Mouse (Mus musculus) adrenal gland, adult 18-20 months (tissue): ENCODE results near the gene Car9. TPM values are rescaled to one million over a fixed set of nuclear protein-coding genes. Genes with fewer than 3 reads are reported as not detected.
A peak's percentile ranks its signal among the peaks of the same experiment; 100 is the strongest.
"Not testable (repeated sequence)": the region's sequence is repeated elsewhere in the genome, so short reads cannot be mapped to it uniquely, and the experiment has no call there.

Source experiments
- DNase-seq, 2 experiments: peaks; one replicate each; pipeline ENCODE4 v3.0.0; 2021 to 2022; ENCODE audit warnings: low spot score in 2 of 2
- total RNA-seq, 2 experiments: library from RNA; stranded (reverse); gene quantifications; 1 replicate in 1 of 2; 2 replicates in 1 of 2; pipeline ENCODE4 v1.2.3; 2021

Gene Car9
- total RNA-seq, 2 experiments from 2014 or later, result 0.56 to 0.61 TPM

- DNase-seq, result peak; percentile 88 to 91
Measured at GRCm38 (mm10) chr4:43519956-43520355, 13.2 kb downstream of the Car9 start.

DNA sequence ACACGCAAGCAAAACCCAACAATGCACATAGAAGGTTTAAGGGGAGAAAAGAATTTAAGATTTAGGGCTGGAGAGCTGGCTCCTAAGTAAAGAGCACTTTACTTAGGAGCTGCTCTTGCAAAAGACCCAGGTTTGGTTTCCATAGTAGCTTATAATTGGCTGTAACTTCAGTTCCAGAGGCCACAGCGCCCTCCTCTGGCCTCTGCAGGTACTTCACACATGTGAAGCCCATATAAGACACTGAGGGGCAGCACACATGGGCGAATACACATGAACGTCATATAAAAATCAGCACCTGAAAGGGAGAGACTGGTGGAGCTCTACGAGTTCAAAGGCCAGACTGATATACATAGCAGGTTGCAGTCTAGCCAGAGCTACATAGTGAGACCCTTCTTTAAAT is 21.1 kb downstream of the Car9 start:
- no peak for DNase-seq

DNA sequence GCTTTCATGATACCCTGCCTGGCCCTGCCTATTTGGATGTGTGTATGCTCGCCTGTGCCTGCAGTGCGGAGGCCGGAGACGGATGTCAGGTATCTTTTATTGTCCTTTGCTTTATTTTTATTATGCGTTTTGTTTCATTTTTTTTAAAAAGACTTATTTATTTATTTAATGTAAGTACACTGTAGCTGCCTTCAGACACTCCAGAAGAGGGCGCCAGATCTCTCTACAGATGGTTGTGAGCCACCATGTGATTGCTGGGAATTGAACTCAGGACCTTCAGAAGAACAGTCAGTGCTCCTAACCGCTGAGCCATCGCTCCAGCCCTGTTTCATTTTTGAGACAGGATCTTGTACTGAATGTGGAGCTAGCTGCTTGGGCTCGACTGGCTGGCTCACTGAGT is 21.7 kb downstream of the Car9 start:
- no peak for DNase-seq

GRCm38 (mm10) chr4:43530081-43530501 is 23.3 kb downstream of the Car9 start:
- DNase-seq, result no peak

GRCm38 (mm10) chr4:43530581-43530980 is 23.8 kb downstream of the Car9 start:
- DNase-seq, result peak; percentile 78 to 83

DNA sequence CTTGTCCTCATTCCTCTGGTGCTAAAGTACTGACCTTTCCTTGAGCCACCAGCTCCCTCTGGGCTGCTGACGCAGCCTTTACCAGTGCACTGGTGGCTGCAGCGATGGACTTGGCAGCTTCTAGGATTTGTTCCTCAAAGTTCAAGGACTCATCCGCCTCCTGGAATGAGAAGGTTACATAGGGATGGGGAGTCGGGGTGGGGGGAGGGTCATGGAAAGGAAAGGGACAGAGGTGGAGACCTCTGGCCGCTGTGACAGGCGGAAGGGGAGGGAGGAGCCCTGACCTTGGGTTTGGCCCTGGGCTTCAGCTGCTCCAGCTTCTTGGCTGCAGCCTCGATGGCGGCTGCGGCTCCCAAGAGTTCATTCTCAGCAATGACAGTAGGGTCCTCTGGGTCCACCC is 26.5 kb downstream of the Car9 start:
- peak in 1 of 2 experiments; percentile 61 for DNase-seq

DNA sequence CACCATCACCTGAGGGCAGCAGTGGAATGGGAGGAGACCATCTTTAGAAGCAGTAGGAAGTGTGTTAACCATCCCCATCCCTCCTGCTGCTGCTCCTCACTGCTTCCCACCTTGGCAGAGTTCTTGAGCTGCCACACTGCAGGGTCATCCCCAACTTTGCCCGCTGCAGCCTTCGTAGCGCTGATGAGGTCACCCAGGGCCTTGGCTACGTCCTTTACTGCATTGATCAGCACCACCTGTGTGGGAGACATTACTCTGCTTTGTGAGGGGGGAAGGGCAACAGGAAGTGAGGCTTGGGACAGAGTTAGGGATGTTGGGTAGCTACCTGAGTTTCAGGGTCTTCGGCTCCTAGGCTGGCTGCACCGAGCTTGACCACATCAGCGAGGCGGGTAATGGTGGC is 28.9 kb downstream of the Car9 start:
- DNase-seq, result no peak

GRCm38 (mm10) chr4:43536031-43536430 is 29.3 kb downstream of the Car9 start:
- no peak for DNase-seq

DNA sequence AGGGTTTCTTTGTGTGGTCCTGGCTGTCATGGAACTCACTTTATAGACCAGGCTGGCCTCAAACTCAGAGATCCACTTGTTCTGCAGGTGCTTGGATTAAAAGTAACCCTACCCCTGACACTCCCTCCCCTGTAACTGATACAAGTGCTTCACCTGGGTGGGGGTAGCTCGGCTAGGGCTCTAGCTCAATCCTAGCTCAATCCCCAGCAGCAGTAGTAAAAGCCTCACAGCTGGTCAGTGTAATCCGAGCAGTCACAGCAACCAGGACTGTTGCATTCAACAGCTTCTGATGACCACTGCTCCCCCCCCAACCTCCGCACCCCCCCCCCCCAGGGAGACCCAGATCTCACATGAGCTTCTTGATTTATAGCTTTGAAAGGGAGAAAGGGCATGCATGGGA is 35.3 kb downstream of the Car9 start:
- DNase-seq, result no peak

DNA sequence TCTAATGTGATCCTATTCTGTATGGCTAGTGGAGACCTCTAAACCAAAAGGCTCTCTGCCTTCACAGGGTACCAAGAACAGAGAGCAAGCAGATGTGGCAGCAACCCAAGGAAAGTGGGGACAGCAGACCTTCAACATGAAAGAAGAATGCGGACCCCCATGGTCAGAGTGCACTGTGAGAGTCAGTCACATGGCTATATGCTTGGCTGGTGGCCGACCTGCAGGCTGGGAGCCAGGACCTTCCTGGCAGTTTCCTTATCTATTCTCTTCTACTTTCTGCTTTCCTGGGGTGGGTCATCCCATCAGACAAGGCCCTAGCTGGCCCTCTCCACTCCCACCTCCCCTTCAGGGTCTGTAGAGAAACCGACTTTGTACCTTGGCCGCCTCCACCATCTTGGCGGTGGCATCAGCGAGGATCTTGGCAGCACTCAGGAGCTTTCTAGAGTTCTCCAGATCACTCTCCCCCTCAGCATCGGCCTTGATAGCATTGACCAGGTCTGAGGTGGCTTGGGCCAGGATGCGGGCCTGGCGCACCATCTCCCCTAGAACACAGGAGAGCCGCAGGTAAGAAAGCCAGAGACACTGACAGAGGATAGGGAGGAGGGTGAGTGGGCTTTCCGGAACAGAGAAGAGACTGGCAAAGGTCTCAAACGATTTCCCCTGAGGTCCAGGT is 39.7 kb downstream of the Car9 start:
- DNase-seq, result no peak

DNA sequence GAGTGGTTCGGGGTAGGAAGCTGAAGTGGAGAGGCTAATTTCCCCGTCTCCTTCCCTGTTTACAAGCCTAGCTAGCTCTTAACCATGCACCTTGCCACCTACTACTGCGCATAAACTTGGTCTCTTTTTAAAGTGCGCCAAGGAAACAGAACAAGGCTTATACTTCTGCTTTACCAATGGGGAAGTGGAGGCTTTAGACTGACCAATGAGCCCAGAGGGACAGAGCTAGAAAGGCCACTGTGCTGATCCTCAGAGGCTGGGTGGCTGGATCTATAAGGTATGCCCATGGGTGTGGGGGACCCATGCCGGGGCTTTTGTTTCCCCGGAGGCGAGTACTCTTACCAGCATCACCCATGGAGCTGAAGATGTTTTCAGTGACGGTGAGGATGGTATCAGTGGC is 40.4 kb downstream of the Car9 start:
- no peak for DNase-seq

- no peak for DNase-seq
Measured at GRCm38 (mm10) chr4:43549055-43549454, 42.3 kb downstream of the Car9 start.

DNA sequence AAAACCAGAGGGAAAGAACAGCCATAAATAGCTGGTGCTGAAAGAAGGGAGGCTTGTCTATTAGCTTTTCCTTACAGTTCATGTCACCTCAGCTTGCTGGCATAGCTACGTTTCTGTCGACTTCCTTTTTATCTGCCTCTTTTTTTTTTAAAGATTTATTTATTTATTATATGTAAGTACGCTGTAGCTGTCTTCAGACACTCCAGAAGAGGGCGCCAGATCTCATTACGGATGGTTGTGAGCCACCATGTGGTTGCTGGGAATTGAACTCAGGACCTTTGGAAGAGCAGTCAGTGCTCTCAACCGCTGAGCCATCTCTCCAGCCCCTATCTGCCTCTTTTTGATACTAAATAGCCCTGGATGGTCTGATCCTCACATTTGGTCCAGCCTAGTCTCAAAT is 45.1 kb downstream of the Car9 start:
- not testable (repeated sequence) for DNase-seq

- DNase-seq, result no peak
Measured at GRCm38 (mm10) chr4:43552437-43552836, 45.7 kb downstream of the Car9 start.

DNA sequence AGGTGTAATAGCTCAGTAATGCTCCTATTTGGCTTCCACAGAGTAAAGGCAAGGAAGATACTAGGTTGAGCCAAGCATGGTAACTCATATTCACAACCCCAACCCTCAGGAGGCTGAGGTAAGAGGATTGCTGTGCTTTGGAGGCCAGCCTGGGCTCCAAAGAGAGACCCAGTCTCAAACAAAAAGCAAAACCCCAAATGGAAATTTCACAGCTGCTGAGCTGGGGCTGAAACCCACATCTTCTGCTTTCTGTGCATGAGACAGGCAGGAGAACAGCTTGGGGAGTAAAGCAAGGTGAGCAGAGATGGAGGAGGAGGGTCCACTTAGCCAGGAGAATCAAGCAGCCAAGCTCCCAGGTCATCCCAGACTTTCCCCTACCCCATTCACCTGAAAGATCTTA is 47.1 kb downstream of the Car9 start:
- DNase-seq, result no peak

GRCm38 (mm10) chr4:43555926-43556325 is 49.2 kb downstream of the Car9 start:
- no peak for DNase-seq

DNA sequence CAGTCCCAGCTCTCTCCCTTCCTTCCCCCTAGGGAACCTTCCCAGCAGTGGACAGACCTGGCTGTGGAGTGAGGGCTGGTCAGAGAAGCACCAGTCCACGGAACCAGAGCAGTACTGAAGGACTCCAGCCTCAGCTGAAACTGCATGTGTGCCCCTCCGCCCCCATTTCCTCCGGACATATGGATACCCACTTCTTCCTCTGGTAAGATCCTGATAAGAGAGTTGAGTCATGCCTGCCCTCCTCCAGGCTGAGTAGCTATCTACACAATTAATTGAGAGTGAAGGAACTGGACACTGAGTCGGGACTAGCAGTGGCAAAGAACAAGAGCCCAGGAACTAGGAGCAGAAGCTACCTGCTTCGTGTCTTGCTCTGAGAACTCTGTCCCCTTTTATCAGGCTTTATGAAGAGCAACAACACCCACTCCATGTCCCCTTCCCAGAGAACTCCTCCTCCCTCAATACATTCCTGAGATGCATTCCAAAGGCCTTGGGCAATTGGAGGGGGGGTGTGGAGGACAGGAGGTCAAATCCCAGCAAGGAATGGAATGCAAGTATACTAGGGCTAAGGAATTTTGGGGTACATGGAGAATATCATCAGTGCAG is 51.4 kb downstream of the Car9 start:
- DNase-seq, result no peak

DNA sequence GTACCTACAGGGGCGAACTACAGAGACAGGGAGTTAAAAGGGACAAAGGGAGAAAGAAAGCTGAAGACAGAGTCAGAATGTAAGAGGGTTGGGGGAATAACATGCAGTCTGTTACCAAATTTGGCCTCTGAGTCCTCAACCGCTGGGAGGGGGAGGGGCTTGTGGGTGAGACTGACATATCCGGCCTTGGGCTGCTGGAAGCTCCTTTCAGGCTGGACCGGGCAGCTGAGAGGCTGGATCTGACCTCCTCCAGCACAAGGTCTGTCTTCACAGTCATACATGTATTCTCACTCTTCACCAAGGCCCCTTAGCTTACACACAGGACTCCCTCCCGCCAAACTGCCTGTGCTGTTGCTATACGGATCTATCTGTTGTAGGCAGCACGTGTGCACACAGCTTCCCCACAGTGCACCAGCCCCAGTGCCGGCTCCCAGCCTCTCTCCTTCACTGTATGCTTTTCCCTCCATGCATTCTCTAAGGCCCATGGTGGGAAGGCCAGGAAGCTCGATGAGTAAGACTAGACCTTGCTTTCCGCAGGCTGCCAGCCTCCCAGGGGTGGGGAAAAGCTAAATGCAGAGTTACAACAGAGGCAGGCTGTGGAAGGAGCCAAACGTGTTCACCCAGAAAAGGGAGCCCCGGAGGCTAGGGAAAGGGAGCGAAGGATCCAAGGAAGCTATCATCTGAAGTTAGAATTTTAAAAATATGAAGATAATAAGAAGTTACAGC is 52.0 kb downstream of the Car9 start:
- DNase-seq, result peak; percentile 69 to 76

DNA sequence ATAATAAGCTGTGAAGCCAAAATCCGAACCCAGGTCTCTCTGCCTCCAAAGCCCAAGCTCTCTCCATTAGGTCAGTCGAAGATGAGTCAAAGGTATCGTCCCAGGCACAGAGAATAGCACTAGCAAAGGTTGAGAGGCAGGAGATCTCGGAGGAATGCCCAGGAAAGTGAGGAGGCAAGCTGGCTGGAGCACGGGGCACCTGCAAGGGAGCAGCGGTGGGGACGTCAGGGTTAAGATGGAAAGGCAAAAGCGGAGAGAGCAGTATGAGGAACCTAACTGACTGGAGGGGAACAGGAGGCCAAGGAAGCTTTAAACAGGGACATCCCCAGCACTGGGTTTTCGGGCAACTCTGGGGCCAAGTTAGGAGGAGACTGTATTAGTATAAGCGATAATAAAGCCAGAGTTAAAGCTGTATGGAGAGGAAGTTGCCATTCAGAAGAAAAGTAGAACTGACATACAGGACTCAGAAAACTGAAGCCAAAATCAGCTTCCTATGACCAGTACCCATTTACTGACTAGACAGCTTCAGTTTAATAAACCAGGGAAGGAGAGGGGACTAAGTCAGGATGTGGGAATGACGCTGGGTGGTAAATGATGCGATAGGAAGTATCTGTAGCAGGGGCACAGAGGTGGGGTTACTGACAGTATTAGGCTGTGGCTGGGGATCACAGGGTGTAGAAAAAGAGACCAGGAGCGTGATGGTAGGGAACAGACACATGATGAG is 52.9 kb downstream of the Car9 start:
- DNase-seq, result no peak

GRCm38 (mm10) chr4:43560243-43560611 is 53.5 kb downstream of the Car9 start:
- peak in 1 of 2 experiments; percentile 56 for DNase-seq

- no peak for DNase-seq
Measured at GRCm38 (mm10) chr4:43560976-43561375, 54.2 kb downstream of the Car9 start.
